Mouse (Mus musculus): ENCODE measurements around the gene Rhoc.

Rhoc gene

GRCm38 (mm10) chr3:104816130-104816529 lies 28.0 kb downstream of the Rhoc start:
- DNase-seq (ENCODE audit: low spot score) = no peak

GRCm38 (mm10) chr3:104817481-104817990 lies 29.4 kb downstream of the Rhoc start:
- no peak for DNase-seq (ENCODE audit: low spot score)

GRCm38 (mm10) chr3:104817991-104818748 lies 30.0 kb downstream of the Rhoc start, which contains the start of gene Mov10:
Mov10 (minus strand) TSS chr3:104818563.
- DNase-seq (ENCODE audit: low spot score) = no peak

GRCm38 (mm10) chr3:104818749-104819134 lies 30.6 kb downstream of the Rhoc start:
- no peak for DNase-seq (ENCODE audit: low spot score)

GRCm38 (mm10) chr3:104820426-104820825 lies 32.3 kb downstream of the Rhoc start:
- no peak for DNase-seq (ENCODE audit: low spot score)

- no peak for DNase-seq (ENCODE audit: low spot score)
Measured at GRCm38 (mm10) chr3:104822413-104822812, 34.2 kb downstream of the Rhoc start.

GRCm38 (mm10) chr3:104835797-104836196 lies 47.6 kb downstream of the Rhoc start:
- no peak for DNase-seq (ENCODE audit: low spot score)

- DNase-seq (ENCODE audit: low spot score) = no peak
Measured at GRCm38 (mm10) chr3:104841049-104841448, 52.9 kb downstream of the Rhoc start.

Data from layer of hippocampus, adult 9-10 months (tissue).